Mouse (Mus musculus): Measurements from ENCODE around the gene Epop.

Epop gene

GRCm38 (mm10) chr11:97627556-97628302, 1.8 kb downstream of the Epop start:
- no peak for DNase-seq

GRCm38 (mm10) chr11:97626850-97627249, 2.7 kb downstream of the Epop start:
- DNase-seq = no peak

GRCm38 (mm10) chr11:97626431-97626830, 3.1 kb downstream of the Epop start:
- DNase-seq = no peak

DNA sequence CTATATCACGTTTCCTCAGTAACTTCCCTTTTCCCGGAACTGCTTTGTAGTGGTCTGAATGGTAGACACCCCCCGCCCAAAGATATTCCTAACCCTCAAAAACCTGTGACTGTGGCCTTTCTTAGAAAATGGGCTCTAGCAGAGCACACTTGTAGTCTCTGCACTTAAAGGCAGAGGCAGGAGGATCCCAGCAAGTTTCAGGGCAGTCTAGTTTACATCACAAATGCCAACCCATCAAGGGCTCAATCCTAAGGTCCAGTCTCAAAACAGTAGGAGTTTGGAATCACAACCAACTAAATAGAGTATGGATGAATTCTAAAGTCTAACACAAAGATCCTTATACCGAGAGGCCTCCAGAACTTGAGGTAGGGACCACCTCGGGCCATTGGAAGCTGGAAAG, 4.0 kb downstream of the Epop start:
- no peak for DNase-seq

DNA sequence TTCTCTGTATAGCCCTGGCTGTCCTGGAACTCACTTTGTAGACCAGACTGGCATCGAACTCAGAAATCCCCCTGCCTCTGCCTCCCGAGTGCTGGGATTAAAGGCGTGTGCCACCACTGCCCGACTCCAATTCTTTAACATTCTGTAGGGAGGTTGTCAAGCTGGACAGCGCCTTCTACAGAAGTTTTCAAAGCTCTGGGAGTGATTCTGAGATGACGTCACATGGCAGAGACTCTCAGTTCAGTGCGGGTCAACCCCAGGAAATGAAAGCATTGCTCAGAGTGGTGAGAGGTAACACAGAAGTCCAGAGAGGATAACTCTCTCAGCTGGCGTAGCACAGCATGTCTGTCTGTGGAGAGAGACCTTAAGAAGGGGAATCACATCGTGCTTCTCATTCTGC, 6.3 kb downstream of the Epop start:
- DNase-seq = no peak

- DNase-seq = peak; percentile 77
These were observed 7.1 kb downstream of the Epop start for GRCm38 (mm10) chr11:97622440-97622839.

- DNase-seq = peak; percentile 72
These were observed 10.1 kb downstream of the Epop start for GRCm38 (mm10) chr11:97619391-97619795.

GRCm38 (mm10) chr11:97618368-97618767, 11.1 kb downstream of the Epop start:
- no peak for DNase-seq

DNA sequence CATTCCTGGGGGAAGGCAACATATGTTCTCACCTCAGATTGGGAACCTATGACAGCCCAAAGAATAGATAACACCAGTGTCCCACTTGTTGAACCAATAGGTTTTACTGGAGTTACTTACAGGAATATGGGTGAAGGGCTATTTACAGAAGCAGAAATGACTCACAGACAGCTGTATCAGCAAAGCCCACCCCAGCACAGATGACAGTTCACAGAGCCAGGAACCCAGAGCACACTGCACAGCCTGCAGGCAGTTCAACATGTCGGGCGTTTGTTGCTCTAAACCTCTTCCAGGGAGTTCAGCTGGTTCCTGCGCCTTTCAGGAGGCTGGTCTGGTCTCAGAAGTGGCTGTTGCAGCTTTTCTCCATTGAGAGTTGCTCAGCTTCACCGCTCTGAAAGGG, 14.2 kb downstream of the Epop start:
- DNase-seq = no peak

DNA sequence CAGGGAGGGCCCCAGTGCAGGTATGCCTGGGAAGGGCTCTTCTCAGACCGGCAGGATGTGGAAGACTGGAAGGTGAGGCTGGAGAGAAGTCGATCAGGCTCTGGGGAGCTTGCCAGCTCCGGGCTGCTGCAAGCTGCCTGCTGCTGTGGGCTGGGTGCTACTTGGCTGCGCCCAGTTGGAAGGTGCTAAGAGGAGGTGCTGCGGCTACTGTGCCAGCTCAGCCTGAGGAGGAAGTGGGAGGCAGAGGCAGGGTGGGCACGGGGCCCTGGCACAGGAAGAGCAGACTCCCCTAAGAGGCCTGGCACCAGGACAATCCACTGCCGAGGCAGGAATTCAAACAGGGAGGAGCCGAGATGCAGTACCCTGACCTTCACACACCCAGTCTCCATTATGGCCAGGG, 18.4 kb downstream of the Epop start:
- no peak for DNase-seq

DNA sequence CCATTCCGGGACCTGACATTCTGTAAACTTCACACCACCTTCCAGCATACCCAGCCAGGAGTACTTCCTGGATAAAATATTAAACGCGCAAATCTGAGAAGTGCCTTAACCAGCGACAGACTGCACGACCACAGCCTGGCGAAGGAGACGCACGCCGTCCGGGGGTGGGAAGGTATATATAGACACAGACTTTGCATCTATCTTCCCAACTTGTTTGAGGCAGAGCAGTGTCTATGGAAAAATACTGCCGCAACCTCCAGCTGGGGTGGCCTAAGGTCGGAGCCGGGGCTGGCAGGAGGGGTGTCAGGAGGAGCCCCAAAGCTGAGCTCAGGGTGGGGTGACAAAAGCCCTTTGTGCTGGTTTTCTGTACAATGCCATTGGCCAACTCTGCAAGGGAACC, 19.8 kb downstream of the Epop start:
- no peak for DNase-seq

GRCm38 (mm10) chr11:97608933-97609332, 20.6 kb downstream of the Epop start:
- no peak for DNase-seq

- no peak for DNase-seq
These were observed 22.3 kb downstream of the Epop start for GRCm38 (mm10) chr11:97607056-97607725.

- DNase-seq = no peak
These were observed 25.6 kb downstream of the Epop start for GRCm38 (mm10) chr11:97603891-97604290.

- DNase-seq = no peak
These were observed 27.3 kb downstream of the Epop start for GRCm38 (mm10) chr11:97602223-97602622.

GRCm38 (mm10) chr11:97599104-97599503, 30.4 kb downstream of the Epop start:
- DNase-seq = no peak

- DNase-seq = no peak
These were observed 31.4 kb downstream of the Epop start for GRCm38 (mm10) chr11:97597945-97598691.

DNA sequence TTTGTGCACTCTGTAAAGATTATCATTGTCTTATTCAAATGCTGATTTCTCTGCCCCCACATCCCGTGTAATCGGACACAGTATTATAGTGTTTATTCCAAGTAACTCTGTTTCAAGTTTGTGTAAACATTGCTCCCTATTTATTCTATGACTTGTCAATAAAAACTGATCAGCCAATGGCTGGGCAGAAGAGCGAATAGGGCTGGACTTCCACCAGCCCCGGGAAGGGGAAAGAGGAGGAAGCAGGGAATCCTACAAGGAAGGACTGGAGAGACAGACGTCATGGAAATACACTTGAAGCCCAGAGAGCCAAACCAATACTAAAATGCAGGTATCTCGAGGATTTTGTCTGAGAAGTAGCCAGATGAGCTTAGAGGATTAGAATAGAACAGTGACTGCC, 35.4 kb downstream of the Epop start:
- no peak for DNase-seq

- no peak for DNase-seq
These were observed 37.6 kb downstream of the Epop start for GRCm38 (mm10) chr11:97591910-97592309.

- DNase-seq = peak; percentile 48
These were observed 39.1 kb downstream of the Epop start for GRCm38 (mm10) chr11:97590227-97590960.

GRCm38 (mm10) chr11:97589216-97589615, 40.3 kb downstream of the Epop start:
- no peak for DNase-seq

GRCm38 (mm10) chr11:97585932-97586331, 43.6 kb downstream of the Epop start:
- no peak for DNase-seq

DNA sequence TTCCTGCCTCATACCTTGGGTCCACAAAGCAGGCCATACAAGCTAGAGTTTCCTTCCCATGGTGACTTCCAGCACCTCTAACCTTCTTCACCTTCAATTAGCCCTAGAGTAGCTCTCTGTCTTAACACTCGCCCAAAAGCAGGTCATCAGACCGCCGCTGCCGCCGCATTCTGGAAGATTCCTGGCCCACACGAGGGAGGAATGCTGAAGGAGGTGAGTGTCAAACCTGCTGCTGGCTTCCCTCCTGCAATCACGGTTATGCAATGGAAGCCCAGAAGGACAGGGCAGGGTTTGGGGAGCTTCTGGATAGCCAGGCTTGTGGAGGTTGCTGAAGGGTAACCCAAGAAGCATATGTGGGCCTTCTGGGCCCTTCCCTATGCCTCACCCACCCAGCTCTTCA, 45.0 kb downstream of the Epop start:
- DNase-seq = no peak

Measured in cerebellum, adult 8-10 months (tissue).